ENCODE assay signal across 7 mouse cellular contexts in genomic region chr19:28726161-28726880, GRCm38 (mm10). TPM values are rescaled to one million over a fixed set of nuclear protein-coding genes. Genes with fewer than 3 reads are reported as not detected.
DNase-seq lines count a peak whose midpoint lies in the region.

No protein-coding gene starts in this region.

- peak; percentile 11 to 31 for DNase-seq in urinary bladder, adult 18-20 months (ENCODE audit: low spot score in 2 of 2)
- DNase-seq in urinary bladder, adult 2 months (ENCODE audit: low spot score), result no peak
- DNase-seq in adrenal gland, postnatal 10 days, result peak; percentile 78
- DNase-seq in embryo, embryonic 11.5 days (ENCODE audit: low read depth, low spot score), result peak; percentile 39
- peak; percentile 61 to 77 for DNase-seq in kidney, adult 8-10 months
- peak; percentile 63 for DNase-seq in left cerebral cortex, postnatal 4 days
- DNase-seq in right cerebral cortex, postnatal 14 days, result peak; percentile 65

- intact Hi-C loops in left cerebral cortex, postnatal 4 days (cut with DNase I), result loop anchor here (10.0 kb wide), 1 partner anchor 562 kb away; no protein-coding TSS in a partner anchor

RNA-seq across cellular contexts. Expression of gene Glis3, which starts 46.4 kb away (rescaled TPM):
- polyA plus RNA-seq in urinary bladder, adult 2 months (2012; rRNA removed), result 2.2 and 3.7 TPM in 2 replicates
- 1 to 10 TPM; 6.6 to 7.5 TPM for total RNA-seq in adrenal gland, postnatal 10 days (2021)
- 10 to 100 TPM in 1 of 2 experiments, 1 to 10 TPM in 1; 6.6 to 10.8 TPM for total RNA-seq in left cerebral cortex, postnatal 4 days (2021)
